Mouse (Mus musculus) forebrain, postnatal 0 days (tissue): ENCODE measurements at regions not wholly inside any gene's neighbourhood (a gene's known extent, or its start where the extent isn't known, plus 50 kb on each side); places are given as distances from the start of the nearest gene placed in this dataset.
A peak's percentile ranks its signal among the peaks of the same experiment; 100 is the strongest.
"Not testable (repeated sequence)": the region's sequence is repeated elsewhere in the genome, so short reads cannot be mapped to it uniquely, and the experiment has no call there.

ENCODE experiments used
- ATAC-seq: fragments of 200-750 bp; cut with Nextera tagmentation; 2 replicates; pipeline ENCODE4 v1.8.0; 2017; ENCODE audit warnings: mild to moderate bottlenecking, moderate library complexity
- DNase-seq: peaks from one replicate; pipeline ENCODE4 v3.0.0-alpha.2; 2015
- H3K27ac ChIP-seq: fragments of 300-500 bp; sonication (generic); 2 replicates; pipeline ENCODE4 v1.5.1; 2014; ENCODE audit warnings: low read depth, mild to moderate bottlenecking, antibody characterized with exemption, low read length, moderate library complexity, mixed read lengths
- H3K27me3 ChIP-seq: fragments of 300-500 bp; sonication (generic); 2 replicates; pipeline ENCODE4 v1.6.1; 2014; ENCODE audit warnings: mild to moderate bottlenecking, low read length, mixed read lengths; ENCODE audit not compliant: insufficient read depth
- H3K36me3 ChIP-seq: fragments of 300-500 bp; sonication (generic); 2 replicates; pipeline ENCODE4 v1.6.1; 2014; ENCODE audit warnings: mild to moderate bottlenecking, moderate library complexity; ENCODE audit not compliant: insufficient read depth
- H3K4me1 ChIP-seq: fragments of 300-500 bp; sonication (generic); 2 replicates; pipeline ENCODE4 v1.6.1; 2014; ENCODE audit warnings: antibody characterized with exemption; ENCODE audit not compliant: insufficient read depth
- H3K4me2 ChIP-seq: fragments of 300-500 bp; sonication (generic); 2 replicates; pipeline ENCODE4 v1.6.1; 2014; ENCODE audit warnings: low read depth, mild to moderate bottlenecking, moderate library complexity
- H3K4me3 ChIP-seq: fragments of 300-500 bp; sonication (generic); 2 replicates; pipeline ENCODE4 v1.5.1; 2014; ENCODE audit warnings: low read depth, low read length, mixed read lengths
- H3K9ac ChIP-seq: fragments of 300-500 bp; sonication (generic); 2 replicates; pipeline ENCODE4 v1.6.1; 2014; ENCODE audit warnings: mild to moderate bottlenecking
- H3K9me3 ChIP-seq: fragments of 300-500 bp; sonication (generic); 2 replicates; pipeline ENCODE4 v1.6.1; 2016; ENCODE audit warnings: low read length
- CTCF ChIP-seq: sonication (generic); IDR thresholded peaks from 2 replicates; pipeline ENCODE4 v1.5.1; 2016; ENCODE audit warnings: antibody characterized with exemption, control low read depth, low read depth
- WGBS: fragments of 180-500 bp; shearing (Covaris S2); extraction: QIAGEN DNeasy Blood & Tissue Kit; methylation state at CpG from one replicate; pipeline ENCODE4 v1.1.7; 2014; 5-methylcytosine and 5-hydroxymethylcytosine counted together

- ATAC-seq (no peak), DNase-seq (no peak)
- H3K9me3 ChIP-seq: no peaks in the 10 kb centered on the region
- no peaks in the 10 kb centered on the region for H3K36me3 ChIP-seq
- H3K4me1 ChIP-seq: no peaks in the 10 kb centered on the region
- no peak overlapping the region for H3K9ac ChIP-seq
- H3K4me2 ChIP-seq: no peak overlapping the region
- no peak overlapping the region for H3K4me3 ChIP-seq
- no peak overlapping the region for H3K27ac ChIP-seq
- H3K27me3 ChIP-seq: no peaks in the 10 kb centered on the region
- no peak for TF ChIP-seq CTCF
- WGBS: 82% methylated on average over 1 of the region's 1 CpGs
Observed at GRCm38 (mm10) chr10:6480350-6480749, 278.0 kb upstream of the Oprm1 start.

GRCm38 (mm10) chr10:6488605-6489004 is 269.7 kb upstream of the Oprm1 start:
- no peaks in the 10 kb centered on the region for H3K9me3 ChIP-seq
- 62% methylated on average over 1 of the region's 1 CpGs for WGBS
- no peak overlapping the region for H3K4me2 ChIP-seq
- no peak overlapping the region for H3K9ac ChIP-seq
- no peaks in the 10 kb centered on the region for H3K4me1 ChIP-seq
- no peak for TF ChIP-seq CTCF
- no peak overlapping the region for H3K4me3 ChIP-seq
- H3K27me3 ChIP-seq: no peaks in the 10 kb centered on the region
- H3K36me3 ChIP-seq: no peaks in the 10 kb centered on the region
- ATAC-seq: no peak
- H3K27ac ChIP-seq: no peak overlapping the region
- DNase-seq: no peak

GRCm38 (mm10) chr10:6492694-6493093 is 265.6 kb upstream of the Oprm1 start:
- H3K36me3 ChIP-seq: no peaks in the 10 kb centered on the region
- H3K9me3 ChIP-seq: no peaks in the 10 kb centered on the region
- H3K4me1 ChIP-seq: no peaks in the 10 kb centered on the region
- H3K27me3 ChIP-seq: no peaks in the 10 kb centered on the region
- H3K4me3 ChIP-seq: no peak overlapping the region
- DNase-seq (no peak), ATAC-seq (no peak)
- H3K9ac ChIP-seq: no peak overlapping the region
- H3K27ac ChIP-seq: no peak overlapping the region
- TF ChIP-seq CTCF: no peak
- 67% methylated on average over 4 of the region's 4 CpGs for WGBS
- no peak overlapping the region for H3K4me2 ChIP-seq

- WGBS: 71% methylated on average over 3 of the region's 3 CpGs
- no peak overlapping the region for H3K27ac ChIP-seq
- no peak for DNase-seq
Observed at GRCm38 (mm10) chr10:6495081-6495480, 263.2 kb upstream of the Oprm1 start.

GRCm38 (mm10) chr10:6514269-6514668 is 244.0 kb upstream of the Oprm1 start:
- DNase-seq (no peak), ATAC-seq (no peak)
- Histone ChIP-seq H3K4me2 (no peak overlapping the region), H3K27me3 (no peaks in the 10 kb centered on the region), H3K36me3 (no peaks in the 10 kb centered on the region), H3K4me1 (no peaks in the 10 kb centered on the region), H3K9ac (no peak overlapping the region), H3K9me3 (no peaks in the 10 kb centered on the region), H3K4me3 (no peak overlapping the region), H3K27ac (no peak overlapping the region)
- no peak for TF ChIP-seq CTCF
- 97% methylated on average over 4 of the region's 4 CpGs for WGBS

More at GRCm38 (mm10) chr10:6495081-6495480, 263.2 kb upstream of the Oprm1 start:
- no peak for TF ChIP-seq CTCF
- Histone ChIP-seq H3K9ac (no peak overlapping the region), H3K27me3 (no peaks in the 10 kb centered on the region), H3K4me2 (no peak overlapping the region), H3K9me3 (no peaks in the 10 kb centered on the region), H3K4me3 (no peak overlapping the region), H3K4me1 (no peaks in the 10 kb centered on the region), H3K36me3 (no peaks in the 10 kb centered on the region)
- ATAC-seq: no peak

GRCm38 (mm10) chr10:6562516-6562915 is 195.8 kb upstream of the Oprm1 start:
- Histone ChIP-seq H3K27ac (no peak overlapping the region), H3K4me2 (no peak overlapping the region)
- 87% methylated on average over 1 of the region's 1 CpGs for WGBS

GRCm38 (mm10) chr10:6578616-6579015 is 179.7 kb upstream of the Oprm1 start:
- Histone ChIP-seq H3K4me2 (no peak overlapping the region), H3K9me3 (no peaks in the 10 kb centered on the region), H3K9ac (no peak overlapping the region), H3K4me1 (no peaks in the 10 kb centered on the region), H3K27me3 (no peaks in the 10 kb centered on the region), H3K4me3 (no peak overlapping the region), H3K36me3 (no peaks in the 10 kb centered on the region), H3K27ac (no peak overlapping the region)
- ATAC-seq: peak; percentile 66; the same call in 1 of the 2 replicates
- TF ChIP-seq CTCF: no peak
- DNase-seq: peak; percentile 3

More at GRCm38 (mm10) chr10:6562516-6562915, 195.8 kb upstream of the Oprm1 start:
- no peaks in the 10 kb centered on the region for H3K27me3 ChIP-seq
- no peaks in the 10 kb centered on the region for H3K4me1 ChIP-seq
- no peak for TF ChIP-seq CTCF
- H3K9ac ChIP-seq: no peak overlapping the region
- H3K36me3 ChIP-seq: no peaks in the 10 kb centered on the region
- DNase-seq (no peak), ATAC-seq (no peak)
- no peaks in the 10 kb centered on the region for H3K9me3 ChIP-seq
- H3K4me3 ChIP-seq: no peak overlapping the region

- H3K4me3 ChIP-seq, H3K4me1 ChIP-seq, H3K4me2 ChIP-seq, DNase-seq, H3K36me3 ChIP-seq, H3K9ac ChIP-seq, H3K27me3 ChIP-seq, H3K27ac ChIP-seq, ATAC-seq, H3K9me3 ChIP-seq: not testable (repeated sequence)
Observed at GRCm38 (mm10) chr10:6585821-6586220, 172.5 kb upstream of the Oprm1 start.
